ENCODE assay signal across 8 mouse cellular contexts in the genomic region with DNA sequence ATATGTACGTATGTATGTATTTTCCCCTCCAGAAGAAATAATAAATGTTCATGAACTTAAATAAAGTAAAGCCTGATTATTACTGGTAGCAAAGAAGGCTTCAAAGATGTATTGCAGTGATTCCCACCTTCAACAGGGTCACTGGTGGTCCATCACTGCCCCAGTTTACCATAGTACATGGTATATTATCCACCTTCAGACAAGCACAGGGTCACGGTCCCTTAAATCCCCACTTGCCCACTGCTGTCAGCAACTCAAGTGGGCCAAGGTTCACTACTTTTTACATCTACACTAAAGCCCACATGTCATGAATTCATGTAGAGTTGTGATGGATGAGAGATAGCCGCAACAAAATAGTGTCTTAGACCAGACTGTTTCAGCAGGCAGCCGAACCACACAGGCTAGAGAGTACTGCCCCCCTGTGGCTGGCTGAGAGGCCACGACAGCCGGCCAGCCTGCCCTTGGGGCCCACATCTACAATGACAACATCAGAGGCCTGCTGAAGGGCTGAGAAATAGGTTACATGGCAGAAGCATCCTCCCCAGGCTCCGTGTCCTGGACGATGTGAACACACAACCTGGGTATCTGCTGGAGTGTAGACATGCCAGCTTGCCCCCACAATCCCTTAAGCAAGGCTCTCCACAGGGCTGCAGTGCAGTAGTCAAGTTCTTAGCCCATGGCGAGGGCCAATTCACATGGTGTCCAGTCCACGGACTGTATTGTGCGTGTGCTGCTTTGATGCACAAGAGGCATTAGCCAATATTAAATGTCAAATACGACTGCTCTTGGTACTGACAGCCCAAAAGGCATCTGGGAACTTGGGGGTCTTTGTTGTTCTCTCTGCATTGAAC. TPM values are rescaled to one million over a fixed set of nuclear protein-coding genes. Genes with fewer than 3 reads are reported as not detected.
DNase-seq lines count a peak whose midpoint lies in the region; ATAC-seq lines count a peak whose summit lies in the region.

No protein-coding gene starts in this region.

- 46% methylated on average over 12 of the region's 12 CpGs for WGBS in hindbrain, embryonic 15.5 days

- no peaks in the 10 kb centered on the region for H3K9me3 ChIP-seq in hindbrain, embryonic 15.5 days

- H3K4me2 ChIP-seq in hindbrain, embryonic 15.5 days, result no peak overlapping the region

- H3K9ac ChIP-seq in hindbrain, embryonic 15.5 days, result no peak overlapping the region

- no peaks in the 10 kb centered on the region for H3K27me3 ChIP-seq in hindbrain, embryonic 15.5 days

- H3K36me3 ChIP-seq in hindbrain, embryonic 15.5 days, result no peaks in the 10 kb centered on the region

- no peak overlapping the region for H3K4me3 ChIP-seq in hindbrain, embryonic 15.5 days

- H3K27ac ChIP-seq in hindbrain, embryonic 15.5 days (replicated peaks), result no peak overlapping the region

- DNase-seq in adipocyte (ENCODE audit: low spot score), result peak; percentile 56
- peak; percentile 47 to 71 for DNase-seq in cerebellum, postnatal 4 days (ENCODE audit: low spot score in 2 of 2)
- DNase-seq in gastrocnemius, postnatal 10 days, result peak; percentile 81
- DNase-seq in layer of hippocampus, postnatal 25 days (ENCODE audit: extremely low spot score in 1 of 2, low spot score in 1 of 2), result peak; percentile 60 to 75
- peak; percentile 73 for DNase-seq in right cerebral cortex, postnatal 14 days
- DNase-seq in thymus, adult 18-20 months, result no peak

- ATAC-seq in hindbrain, embryonic 15.5 days (ENCODE audit: low FRiP score, low read depth), result peak; percentile 54; the same call in 1 of the 2 replicates
- ATAC-seq in megakaryocyte progenitor cell, adult 5-6 weeks (replicated peaks; ENCODE audit: poor library complexity), result peak; percentile 86

- H3K4me1 ChIP-seq in hindbrain, embryonic 15.5 days (replicated peaks), result 0 out of 2 replicates have a peak, but pooled peaks cover 3% of the 10 kb centered on the region

RNA-seq across cellular contexts. Expression of a gene that starts 29.6 kb away (rescaled TPM):
- total RNA-seq in gastrocnemius, postnatal 10 days (2021), result 10 to 100 TPM; 48.3 to 56.3 TPM
- 26.8 and 33.5 TPM in 2 replicates for polyA plus RNA-seq in hindbrain, embryonic 15.5 days (2015; fragmentation: Nextera tagmentation; extraction: Ambion mirVana)
- 100 to 1,000 TPM; 149 to 169 TPM for total RNA-seq in layer of hippocampus, postnatal 25 days (2021)
- total RNA-seq in megakaryocyte progenitor cell, adult 5-6 weeks (2015), result 1.4 TPM in 2 replicates
- 0.71 and 4.8 TPM in 2 replicates for total RNA-seq in megakaryocyte progenitor cell, adult 5-6 weeks (2017)

Comparison
In these comparisons a context has a peak if more than half of its experiments do, and no peak if none do; other contexts are left out.
1. DNase-seq: peak in adipocyte (single experiment), cerebellum, postnatal 4 days (2 of 2), gastrocnemius, postnatal 10 days (single experiment), layer of hippocampus, postnatal 25 days (2 of 2) and right cerebral cortex, postnatal 14 days (single experiment); none in thymus, adult 18-20 months (0 of 2).
2. RNA of a gene that starts 29.6 kb away (total RNA-seq): 149 to 169 TPM in layer of hippocampus, postnatal 25 days and 48.3 to 56.3 TPM in gastrocnemius, postnatal 10 days; 0.71 to 4.8 TPM in megakaryocyte progenitor cell, adult 5-6 weeks; every median in the first group is over 4 times any median in the second.